Mouse (Mus musculus): ENCODE results near the gene Mcm7. TPM values are rescaled to one million over a fixed set of nuclear protein-coding genes. Genes with fewer than 3 reads are reported as not detected.
"Not testable (repeated sequence)": the region's sequence is repeated elsewhere in the genome, so short reads cannot be mapped to it uniquely, and the experiment has no call there.

Mcm7 gene
- total RNA-seq (2021): 10 to 100 TPM; 33.0 to 34.5 TPM
- long read RNA-seq, experiment 1, transcript Mcm7-201 (15 exons, 2,962 nt): major isoform, 48 of 72 reads
- long read RNA-seq, experiment 1, partial matches to known transcripts: 6 of 72 reads
- long read RNA-seq, experiment 1, other reads (novel, unspliced or antisense): 18 of 72 reads
- long read RNA-seq, experiment 2, transcript Mcm7-201 (15 exons, 2,962 nt): major isoform, 14 of 18 reads
- long read RNA-seq, experiment 2, partial matches to known transcripts: 1 of 18 reads
- long read RNA-seq, experiment 2, other reads (novel, unspliced or antisense): 3 of 18 reads

- peak; percentile 96 to 98 for DNase-seq
Observed at GRCm38 (mm10) chr5:138171695-138172491, at the start of gene Mcm7, which contains the start of gene Ap4m1. Gene Mcm7 (minus strand): TSS chr5:138172422. Gene Ap4m1 (plus strand): TSS chr5:138172002.

DNA sequence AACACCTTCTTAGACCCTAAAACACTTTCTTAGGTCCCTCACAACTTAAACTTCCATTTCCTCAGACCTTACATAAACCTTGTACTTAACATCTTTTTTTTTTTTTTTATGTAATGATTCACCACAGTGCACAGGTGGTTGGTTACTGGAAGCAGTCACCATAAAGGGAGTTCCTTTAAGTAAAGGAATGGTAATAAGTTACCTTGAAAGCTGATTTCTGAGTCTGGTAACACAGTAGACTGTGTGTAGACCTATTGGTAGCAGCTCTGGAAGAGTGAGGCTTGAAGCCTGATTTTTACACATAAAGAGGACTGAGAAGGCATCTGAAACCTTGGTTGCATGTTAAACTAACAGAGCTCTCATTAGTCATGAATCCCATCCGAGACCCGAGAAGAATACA, 47.6 kb upstream of the Mcm7 start:
- no peak for DNase-seq

DNA sequence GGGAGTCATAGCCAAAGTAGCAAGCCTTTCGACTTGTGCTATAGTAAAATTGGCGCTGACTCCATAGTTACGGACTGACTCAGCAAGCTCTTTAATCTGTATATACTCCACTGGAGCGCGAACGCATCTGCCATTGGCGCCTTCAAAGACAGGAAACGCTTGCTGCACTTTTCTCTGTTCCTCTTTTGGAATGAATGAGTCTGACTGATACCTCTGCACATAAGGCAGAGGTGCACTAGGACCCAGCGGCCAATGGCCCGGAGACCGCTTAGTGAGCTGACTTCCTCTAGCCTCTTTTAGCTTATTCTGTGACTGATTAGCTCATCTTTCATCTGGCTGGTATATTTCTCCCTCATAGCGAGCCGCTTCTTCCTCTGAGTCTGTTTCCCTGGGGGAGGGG, 44.4 kb upstream of the Mcm7 start:
- DNase-seq: not testable (repeated sequence)

DNA sequence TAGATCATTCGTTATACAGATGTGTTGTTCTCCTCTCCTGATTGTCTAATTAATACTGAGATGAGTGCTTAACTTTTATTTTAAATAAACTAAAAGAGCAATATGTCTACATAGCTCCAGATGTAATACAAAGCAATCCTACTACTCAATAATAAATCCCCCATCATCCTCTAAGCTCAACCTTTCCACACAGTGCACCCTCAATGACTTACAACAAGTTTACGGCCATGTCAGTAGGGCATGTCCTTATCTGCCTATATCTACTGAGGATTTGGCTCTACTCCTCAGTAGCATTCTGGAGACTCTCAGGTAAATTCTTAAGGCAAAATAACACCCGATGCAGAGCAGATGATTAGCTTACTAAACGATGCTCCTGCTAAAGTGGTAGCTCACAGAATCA, 35.7 kb upstream of the Mcm7 start:
- DNase-seq: no peak

DNA sequence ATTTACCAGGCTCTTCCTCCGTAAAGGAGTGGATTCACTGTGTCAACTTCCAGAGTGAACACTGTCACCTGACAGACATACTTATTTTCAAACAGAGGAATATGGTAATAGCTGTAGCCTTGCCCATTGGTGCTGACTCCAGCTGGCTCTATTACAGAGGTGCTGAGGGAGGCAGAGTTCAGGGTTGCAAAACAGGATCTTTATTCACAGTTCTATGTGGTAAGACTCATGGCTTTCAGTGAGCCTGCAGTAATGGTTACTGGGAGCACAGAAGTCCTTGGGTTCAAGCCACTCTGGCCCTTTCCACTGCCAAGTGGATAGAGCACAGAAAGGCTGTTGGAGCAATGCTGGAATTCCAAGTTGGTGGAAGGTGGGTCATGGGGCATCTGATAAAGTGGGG, 35.0 kb upstream of the Mcm7 start:
- DNase-seq: peak; percentile 17 to 39

GRCm38 (mm10) chr5:138202086-138202485, 29.9 kb upstream of the Mcm7 start:
- no peak for DNase-seq

DNA sequence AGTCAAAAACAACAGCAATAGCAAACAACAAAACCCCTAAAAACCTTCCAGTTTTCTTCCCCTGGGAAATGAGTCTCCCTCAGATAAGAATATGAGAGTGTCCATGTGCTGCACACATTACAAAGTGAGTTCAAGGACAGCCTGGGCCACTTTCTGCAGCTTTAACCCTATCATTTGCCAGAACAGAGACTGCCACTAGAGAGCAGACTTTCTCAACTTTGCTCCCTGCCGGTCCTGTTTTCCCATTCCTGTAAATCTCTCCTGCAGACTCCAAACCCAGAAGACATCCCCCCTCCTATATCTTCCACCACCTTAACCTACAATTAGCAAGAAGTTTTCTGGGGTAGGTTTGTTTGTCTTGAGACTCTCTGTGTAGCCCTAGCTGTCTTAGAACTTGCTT, 27.4 kb upstream of the Mcm7 start:
- DNase-seq: peak; percentile 44 to 62

GRCm38 (mm10) chr5:138195463-138195862, 23.2 kb upstream of the Mcm7 start:
- no peak for DNase-seq

DNA sequence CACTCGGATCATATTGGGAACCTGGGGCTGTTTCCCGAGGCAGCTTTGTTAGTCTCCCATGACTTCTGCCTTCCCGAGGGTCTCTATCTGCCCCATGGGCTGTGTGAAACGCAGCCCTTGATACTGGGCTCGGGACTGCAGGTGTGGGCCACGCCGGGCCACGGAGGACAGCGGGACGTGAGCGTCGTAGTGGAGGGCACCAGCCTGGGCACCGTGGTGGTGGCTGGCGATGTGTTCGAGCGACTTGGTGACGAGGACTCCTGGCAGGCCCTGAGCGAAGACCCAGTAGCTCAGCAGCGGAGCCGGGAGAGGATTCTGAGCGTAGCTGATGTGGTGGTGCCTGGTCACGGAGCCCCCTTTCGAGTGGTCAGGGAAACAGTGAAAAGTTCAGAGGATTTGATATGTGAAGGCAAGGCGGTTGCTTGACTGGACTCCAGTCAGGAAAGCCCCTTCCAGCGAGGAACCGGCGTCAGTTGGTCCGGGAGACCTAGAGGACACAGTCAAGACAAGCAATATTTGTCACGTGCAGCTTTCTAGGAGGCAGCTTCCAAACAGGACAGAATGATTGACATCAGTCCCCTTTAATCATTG, 22.6 kb upstream of the Mcm7 start:
- DNase-seq: peak; percentile 43 to 50

- DNase-seq: peak; percentile 85 to 86
Observed at GRCm38 (mm10) chr5:138193771-138194727, 21.8 kb upstream of the Mcm7 start, which contains the start of gene Mblac1. Gene Mblac1 (plus strand): TSS chr5:138194314.

DNA sequence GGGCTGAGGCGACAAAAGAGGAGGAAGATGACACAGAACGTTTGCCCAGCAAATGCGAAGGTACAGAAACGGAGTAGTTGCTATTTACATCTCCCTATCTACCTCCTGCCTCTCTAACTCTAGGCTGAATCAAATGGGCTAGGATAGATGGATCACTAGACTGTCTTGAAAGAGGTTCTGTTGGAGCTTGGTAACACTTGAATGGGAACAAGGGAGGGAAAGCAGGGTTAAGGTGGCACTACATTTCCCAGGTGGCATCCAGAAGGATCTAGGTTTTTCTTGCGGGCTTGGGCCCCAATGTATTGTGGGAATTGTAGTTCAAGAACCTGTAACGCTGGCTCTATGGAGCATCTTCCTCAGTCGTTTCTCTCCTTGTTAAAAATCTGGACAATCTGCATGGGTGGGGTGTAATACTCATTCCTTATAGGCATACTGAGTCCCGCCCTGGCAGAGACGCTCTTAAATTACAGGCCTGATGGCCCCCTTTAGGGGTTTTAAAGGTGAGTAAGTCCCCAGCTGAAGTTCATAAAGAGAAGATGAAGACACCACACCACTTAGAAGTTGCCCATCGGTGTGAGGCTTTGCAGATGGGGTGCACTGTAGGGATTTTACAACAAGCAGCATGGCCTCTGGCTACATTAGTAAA, 15.6 kb upstream of the Mcm7 start:
- DNase-seq: peak; percentile 65 to 73

DNA sequence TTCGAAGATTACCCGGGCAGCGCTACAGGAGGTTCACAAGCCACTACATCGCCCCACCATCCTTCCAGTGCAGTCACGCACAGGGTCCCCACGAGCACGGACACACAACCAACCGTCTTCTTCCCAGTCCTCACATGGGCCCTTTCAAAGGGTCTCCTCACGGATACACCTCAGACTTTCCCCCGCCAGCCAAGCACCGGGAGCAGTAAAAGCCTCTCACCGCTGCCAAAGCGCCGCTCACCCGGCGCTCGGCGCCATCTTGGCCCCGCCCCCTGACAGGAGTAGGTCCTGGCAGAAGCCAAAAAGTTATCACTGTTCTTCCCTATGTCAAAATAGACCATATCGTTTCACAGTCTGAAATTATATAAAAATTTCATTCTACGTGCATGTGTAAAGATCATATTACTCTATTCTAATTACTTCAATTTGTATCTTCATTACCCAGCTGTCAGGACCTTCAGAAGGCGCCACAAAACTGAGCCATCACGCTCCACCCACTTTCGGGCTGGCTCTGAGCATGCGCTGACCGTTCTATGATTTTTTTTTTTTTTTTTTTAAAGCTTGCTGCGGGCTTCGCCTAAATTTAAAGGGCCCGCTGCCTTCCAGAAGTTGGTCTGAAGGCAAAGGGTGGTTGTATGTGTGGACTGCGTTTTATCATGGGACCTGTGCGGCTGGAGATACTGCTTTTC, 14.9 kb upstream of the Mcm7 start, which contains the start of the genes Taf6 and Cnpy4:
Gene Taf6, minus strand, starts transcription at position 502 of the 689 bp plus-strand sequence.
Gene Cnpy4, plus strand, starts transcription at position 536 of the 689 bp plus-strand sequence.
- DNase-seq: peak; percentile 80 to 85

GRCm38 (mm10) chr5:138173217-138173616, 995 bp upstream of the Mcm7 start:
- no peak for DNase-seq

GRCm38 (mm10) chr5:138170936-138171561, 1.2 kb downstream of the Mcm7 start:
- peak; percentile 97 for DNase-seq

GRCm38 (mm10) chr5:138165594-138165993, 6.6 kb downstream of the Mcm7 start:
- DNase-seq: no peak

DNA sequence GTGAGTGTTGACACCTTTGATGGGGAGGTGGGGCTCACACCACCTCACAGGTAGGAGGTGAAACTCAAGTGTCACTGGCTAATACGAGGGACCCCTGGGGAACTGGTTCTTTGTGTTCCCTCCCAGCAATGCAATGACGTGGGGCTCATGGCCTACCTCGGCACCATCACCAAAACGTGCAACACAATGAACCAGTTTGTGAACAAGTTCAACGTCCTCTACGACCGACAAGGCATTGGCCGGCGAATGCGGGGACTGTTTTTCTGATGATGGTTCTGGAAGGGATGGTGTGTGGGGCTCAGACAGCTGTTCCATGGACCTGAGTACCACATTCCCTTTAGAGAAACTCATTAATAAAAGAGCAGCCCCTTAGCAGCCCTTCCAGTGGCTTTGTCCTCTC, 8.6 kb downstream of the Mcm7 start:
- no peak for DNase-seq

DNA sequence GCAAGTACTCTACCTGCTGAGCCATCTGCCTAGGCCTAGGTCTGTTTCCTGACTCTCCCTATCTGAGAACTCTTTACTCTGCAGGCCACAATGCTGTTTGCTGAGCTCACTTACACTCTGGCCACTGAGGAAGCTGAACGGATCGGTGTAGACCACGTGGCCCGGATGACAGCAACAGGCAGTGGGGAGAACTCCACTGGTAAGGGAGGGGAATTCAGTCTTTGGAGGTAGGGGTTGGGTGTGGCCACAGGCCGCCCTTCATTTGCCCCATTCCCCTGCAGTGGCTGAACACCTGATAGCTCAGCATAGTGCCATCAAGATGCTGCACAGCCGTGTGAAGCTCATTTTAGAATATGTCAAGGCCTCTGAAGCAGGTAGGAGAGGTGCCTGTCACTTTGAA, 9.2 kb downstream of the Mcm7 start:
- no peak for DNase-seq

DNA sequence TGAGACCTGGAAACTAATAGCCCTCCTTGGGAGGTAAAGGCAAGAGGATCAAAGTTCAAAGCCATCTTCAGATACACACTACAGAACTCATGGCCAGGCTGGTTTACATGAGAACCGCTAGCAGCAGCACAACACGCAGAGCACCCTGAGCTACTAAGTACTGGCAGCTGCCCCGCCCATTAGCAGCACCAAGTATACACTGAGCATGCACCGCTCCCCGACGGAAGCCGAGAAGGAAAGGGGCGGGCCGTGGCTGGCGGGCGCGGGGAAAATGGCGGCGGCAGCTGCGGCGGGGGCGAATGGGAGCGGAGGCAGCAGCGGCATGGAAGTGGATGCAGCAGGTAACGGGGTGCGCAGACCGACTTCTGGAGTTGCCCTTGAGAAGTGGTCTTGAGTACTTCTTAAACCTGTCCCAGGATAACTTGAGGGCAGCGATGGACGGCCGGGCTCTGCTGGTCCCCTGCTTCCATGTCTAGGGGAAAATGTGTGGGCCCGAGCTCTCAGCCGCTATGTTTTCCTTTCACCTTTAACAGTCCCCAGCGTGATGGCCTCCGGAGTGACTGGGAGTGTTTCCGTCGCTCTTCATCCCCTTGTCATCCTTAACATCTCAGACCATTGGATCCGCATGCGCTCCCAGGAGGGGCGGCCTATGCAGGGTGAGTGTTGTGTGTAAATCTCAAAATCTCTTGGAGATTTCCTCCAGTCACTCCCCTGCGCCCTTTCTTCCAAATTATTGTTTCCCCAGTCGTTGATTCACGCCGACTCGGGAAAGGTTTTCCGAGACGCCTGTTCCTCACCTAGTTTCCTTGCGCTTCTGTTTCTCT, 11.2 kb downstream of the Mcm7 start, which contains the start of gene Cops6:
Gene Cops6, plus strand, starts transcription at position 230 of the 824 bp plus-strand sequence.
- peak; percentile 97 for DNase-seq

- DNase-seq: no peak
Observed at GRCm38 (mm10) chr5:138160224-138160762, 11.9 kb downstream of the Mcm7 start.
